Mouse (Mus musculus): Measurements from ENCODE around the gene Mtmr14.

DNA sequence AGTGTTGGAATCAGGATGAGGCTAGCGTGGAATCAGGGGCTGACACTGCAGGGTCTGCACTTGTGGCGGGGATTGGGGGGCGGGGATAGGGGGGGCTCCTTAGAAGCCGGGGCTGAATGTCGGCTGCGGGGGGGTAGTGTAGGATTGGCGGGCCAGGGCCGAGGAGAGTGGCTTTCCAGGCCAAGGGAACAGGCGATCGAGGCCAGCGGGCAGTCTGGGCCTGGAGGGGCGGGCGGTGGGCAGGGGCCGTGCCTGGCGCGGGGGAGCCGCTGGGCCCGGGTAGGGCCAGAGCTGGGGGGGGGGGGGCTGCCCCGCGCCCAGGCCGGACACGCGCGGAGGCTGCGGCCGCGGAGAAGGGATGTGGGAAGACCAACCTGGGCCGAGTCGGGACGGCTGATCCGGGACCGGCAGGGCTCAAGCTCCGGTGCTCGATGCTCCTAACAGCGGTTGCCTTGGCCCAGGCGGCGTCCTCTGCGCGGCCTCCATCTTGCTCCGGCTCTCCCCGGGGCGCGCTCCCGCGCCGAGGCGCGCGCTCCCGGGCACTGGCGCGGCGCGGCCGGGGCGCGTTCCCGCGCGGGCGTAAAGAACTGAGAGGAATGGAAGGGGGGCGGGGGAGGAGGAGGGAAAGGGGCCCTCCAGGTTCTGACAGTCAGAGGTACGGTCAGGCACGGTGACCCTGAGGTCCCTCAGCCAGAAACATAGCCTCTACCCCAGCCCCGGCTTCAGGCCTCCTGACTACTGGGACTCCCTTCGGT is 42.6 kb upstream of the Mtmr14 start, which contains the start of gene Lhfpl4:
- no peak for TF ChIP-seq GATA1 (IDR thresholded peaks at IDR 0.05; ENCODE audit: borderline replicate concordance, low read length)
- TF ChIP-seq FLI1 (IDR thresholded peaks at IDR 0.05; ENCODE audit: low read length): no peak

Measured in megakaryocyte, embryonic 14.5 days (primary cell).